Mouse (Mus musculus) left cerebral cortex, adult 9 months (tissue): ENCODE results near the gene Gabrb1.

Source experiments
- DNase-seq, 2 experiments: peaks; one replicate each; pipeline ENCODE4 v3.0.0; 2022; ENCODE audit warnings: low spot score in 2 of 2

Gabrb1 gene

DNA sequence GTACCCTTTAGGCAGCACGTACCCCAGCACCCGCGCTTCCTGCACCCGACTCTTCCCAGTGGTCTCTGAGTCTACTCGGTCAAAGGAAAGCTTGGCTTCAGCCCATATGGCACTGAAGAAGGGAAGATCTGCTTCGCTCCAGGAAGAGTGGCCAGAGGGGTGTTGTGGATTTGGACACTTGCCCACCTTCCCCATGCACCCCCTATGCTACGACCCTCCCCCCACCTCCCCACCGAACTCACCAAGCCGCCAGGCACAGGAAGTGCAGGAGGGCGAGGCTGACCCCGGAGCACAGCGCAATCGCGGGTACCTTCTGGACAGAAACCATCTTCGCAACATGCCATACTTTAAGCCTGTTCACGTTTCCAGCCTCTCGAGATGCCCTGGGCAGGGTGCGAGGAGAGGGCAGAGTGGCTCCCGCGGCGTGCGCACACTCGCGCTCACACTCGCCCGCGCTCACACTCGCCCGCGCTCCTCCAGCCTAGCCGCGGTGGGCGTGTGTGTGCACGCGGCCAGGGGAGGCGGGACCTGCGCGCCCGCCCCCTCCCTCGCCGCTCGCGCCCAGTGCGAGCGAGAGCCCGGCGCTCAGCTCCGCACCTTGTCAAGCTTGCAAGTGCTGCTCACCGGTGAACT is at the start of gene Gabrb1:
Gabrb1 (plus strand) TSS at position 632 of the 633 bp plus-strand sequence.
- peak in 1 of 2 experiments; percentile 52 for DNase-seq

DNA sequence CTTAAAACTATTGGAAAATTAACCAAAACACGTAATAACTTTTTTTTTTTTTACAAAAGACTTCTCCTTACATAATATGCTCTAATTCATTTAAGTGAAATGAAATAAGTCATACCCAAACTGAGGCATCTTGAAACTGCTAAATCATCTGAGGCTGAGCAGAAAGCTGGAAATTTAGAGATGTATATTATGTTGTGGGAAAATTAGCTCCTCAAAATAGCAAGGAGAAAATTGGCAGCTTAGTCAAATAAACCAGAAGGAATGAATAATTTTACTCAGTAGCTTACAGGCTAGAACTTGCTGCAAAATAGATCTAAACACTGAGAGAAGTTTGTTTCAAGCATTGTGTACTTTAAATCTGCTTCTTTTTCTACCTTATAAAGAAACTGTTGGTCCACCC is 49.2 kb upstream of the Gabrb1 start:
- DNase-seq: no peak

DNA sequence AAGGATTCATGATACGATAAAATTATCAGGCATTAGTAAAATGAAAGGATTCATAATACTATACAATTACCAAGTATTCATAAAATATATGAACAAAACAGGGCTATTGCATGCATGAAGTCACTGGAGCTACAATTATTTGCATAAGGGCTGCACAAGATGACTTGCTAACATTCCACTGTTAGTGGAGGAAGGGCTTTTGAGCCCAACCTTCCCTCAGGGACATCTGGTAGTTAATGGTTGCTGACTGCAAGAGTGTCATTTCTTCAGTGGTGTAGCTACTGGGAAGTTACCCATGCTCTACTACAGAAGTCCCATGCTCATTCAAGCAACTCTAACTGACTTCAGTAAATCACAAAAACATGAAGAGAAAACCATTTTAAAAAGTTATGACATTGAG is 43.6 kb upstream of the Gabrb1 start:
- no peak for DNase-seq

DNA sequence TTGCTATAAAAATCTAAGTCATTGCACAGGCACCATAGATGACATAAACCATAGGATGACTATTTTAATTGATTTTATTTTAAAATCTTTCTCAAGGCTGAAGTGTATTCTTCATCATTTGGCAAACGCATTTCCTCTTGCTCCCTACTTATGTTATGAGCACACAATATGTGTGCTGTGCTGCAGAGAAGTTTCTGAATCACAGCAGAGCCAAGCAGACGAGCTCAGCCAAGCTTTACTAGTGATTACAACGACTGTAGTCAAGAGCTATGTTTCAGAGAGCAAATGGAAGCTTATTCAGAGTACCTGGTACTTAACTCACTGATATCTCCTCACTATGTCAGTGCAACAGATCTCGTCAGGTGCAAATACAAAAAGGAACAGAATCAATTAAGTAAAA is 41.2 kb upstream of the Gabrb1 start:
- no peak for DNase-seq

DNA sequence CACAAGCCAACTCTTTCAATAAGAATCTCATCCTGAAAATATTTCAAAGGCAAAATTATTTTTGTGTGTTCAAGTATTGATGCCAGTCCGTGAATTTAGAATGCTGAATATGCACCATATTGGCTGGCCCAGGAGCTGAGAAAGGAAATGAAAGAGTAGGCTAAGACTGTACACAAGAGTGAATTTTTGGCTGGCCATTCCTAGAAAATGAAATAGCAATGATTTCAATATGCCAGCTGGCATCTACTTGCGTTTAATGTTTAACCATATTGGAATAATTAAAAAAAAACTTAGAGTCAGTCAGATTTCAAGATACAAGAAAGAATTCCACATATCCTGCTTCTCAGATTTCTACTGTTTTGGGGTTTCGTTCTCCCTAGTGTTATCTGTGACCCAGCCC is 30.1 kb upstream of the Gabrb1 start:
- no peak for DNase-seq

DNA sequence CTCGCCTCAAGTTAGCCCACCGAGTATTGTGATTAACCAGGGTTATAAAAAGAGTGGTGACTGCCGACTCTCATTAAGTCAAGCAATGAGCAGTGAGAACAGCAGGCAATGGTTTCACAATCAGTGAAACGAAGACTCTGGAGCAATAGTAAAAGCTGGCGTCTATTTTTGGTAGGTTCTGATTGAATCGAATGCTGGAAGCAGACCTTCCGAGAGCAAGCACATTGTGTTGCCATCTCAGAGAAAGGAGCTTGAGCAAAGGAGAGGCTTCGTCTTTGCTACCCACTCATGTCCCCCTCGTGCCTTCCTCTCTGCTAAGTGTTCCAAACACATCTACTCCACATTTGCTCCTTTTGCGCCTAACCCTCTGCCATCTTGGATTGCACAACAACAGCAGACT is 18.1 kb upstream of the Gabrb1 start:
- DNase-seq: no peak

DNA sequence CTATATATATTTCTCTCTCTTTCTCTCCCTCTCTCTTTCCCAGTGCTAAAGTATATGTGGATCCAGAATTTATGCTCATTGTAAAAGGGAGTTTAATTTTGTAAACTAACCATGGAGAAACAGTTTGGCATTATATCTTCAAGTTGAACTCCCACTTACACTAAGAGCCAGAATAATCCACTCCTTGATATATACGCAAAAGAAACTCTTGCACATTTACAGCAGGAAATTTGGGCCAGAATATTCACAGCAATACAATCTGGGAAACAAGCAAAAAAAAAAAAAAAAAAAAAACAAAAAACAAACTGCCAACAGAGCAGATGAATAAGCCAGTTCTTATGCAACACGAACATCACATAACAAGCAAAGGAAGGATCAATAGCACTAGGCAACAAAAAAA is 9.8 kb upstream of the Gabrb1 start:
- DNase-seq: no peak

DNA sequence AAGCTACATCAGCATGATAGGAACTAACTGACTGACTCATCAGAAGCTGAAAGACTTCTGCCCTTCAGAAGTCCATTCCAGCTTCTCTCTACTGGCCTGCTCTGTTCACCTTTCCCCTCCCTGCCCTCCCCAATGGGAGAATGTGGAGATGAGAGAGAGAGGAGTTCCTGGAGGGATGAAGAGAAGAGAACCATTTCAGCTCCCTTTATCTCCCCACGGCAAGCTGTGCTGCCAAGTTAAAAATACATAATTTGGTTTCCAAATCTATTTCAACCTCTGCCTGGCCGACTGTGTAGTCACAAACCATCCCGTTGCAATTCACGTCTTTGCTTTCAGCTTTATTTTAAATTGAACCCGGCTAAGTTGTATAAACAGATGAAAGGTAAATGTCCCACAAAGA is 3.9 kb upstream of the Gabrb1 start:
- DNase-seq: peak in 1 of 2 experiments; percentile 25

DNA sequence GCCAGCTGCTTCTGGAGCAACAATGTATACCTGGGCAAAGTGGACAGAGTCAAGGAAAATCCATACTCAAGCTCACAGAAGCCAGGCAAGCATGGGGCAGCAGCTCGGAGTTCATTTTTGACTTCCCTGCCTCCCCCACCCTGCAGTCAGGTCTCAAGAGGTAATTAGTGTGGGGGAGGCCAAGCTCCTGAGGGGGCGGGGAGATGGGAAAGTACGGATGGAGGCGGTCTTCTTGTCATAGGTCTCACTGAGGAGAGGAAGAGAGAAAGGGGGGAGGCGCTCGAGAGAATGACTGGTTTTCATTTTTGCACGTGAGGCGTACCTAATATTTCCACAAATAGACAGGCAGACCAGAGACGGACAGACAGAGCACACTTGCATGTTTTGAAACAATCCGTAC is 1.1 kb upstream of the Gabrb1 start:
- DNase-seq: peak; percentile 61 to 65

DNA sequence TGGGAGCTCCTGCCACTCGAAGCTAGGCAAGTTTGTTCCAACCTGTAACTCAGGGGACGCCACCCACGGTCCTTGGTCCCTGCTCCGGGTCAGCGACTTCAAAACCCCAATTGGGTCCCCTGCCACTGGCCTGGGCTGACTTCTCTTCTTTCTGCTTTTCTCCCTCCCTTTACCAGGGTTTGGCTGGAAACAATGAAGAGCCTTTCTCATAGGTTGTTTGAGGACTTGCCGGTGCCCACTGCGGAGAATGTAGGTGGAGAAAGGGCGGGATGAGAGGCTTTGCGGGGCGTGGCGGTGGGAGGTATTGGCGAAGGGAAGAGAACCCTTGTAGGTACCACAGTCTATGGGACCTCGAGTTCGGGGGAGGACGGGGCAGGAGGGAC is 193 bp downstream of the Gabrb1 start, which contains the start of gene Gabra4:
Gabra4 (minus strand) TSS at position 194 of the 383 bp plus-strand sequence.
- DNase-seq: no peak

DNA sequence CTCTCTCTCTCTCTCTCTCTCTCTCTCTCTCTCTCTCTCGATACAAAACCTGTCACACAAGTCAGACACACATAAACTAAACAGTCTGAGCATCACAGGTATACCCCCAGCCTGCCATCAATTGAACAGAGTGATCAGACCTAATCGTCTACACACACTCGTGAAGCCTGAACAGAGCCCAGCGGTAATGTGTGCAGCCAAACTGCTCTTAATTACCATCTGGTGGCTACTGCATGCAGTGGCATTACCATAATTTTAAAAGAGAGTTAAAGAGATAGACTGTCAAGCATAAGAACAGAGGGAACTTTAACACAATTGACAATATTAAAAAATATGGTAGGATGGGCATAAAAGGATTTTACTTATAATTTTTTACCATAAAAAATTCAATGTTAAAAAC is 7.7 kb downstream of the Gabrb1 start:
- peak in 1 of 2 experiments; percentile 9 for DNase-seq

DNA sequence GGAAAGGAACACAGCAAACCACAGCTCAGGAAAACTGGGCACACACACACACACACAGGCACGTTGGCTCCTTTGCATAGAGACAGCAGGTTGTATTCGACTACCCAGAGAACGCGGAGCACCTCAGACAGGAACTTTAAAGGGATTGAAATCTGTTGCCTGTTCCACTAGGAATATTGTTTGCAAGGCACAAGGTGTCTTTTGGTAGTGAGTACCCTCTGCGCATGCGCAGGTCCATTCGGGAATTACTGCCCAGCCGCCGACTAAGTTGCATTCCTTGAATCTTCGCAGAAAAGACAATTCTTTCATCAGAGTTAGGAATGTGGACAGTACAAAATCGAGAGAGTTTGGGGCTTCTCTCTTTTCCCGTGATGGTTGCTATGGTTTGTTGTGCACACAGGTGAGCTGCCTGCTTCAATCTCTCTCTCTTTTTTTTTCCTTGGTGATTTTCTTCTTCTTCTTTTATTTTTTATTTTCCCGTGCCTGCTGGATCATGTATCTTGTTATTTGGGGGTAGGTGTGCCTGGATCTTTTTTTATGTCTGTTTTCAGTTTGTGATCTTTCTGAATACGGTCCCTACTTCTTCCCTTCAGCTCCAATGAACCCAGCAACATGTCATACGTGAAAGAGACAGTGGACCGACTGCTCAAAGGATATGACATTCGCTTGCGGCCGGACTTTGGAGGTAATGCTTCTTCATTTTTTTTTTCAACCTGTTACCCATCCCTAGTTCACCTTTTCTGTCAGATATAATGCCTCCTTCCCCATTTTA is 42.0 kb downstream of the Gabrb1 start:
- DNase-seq: peak; percentile 22 to 72

DNA sequence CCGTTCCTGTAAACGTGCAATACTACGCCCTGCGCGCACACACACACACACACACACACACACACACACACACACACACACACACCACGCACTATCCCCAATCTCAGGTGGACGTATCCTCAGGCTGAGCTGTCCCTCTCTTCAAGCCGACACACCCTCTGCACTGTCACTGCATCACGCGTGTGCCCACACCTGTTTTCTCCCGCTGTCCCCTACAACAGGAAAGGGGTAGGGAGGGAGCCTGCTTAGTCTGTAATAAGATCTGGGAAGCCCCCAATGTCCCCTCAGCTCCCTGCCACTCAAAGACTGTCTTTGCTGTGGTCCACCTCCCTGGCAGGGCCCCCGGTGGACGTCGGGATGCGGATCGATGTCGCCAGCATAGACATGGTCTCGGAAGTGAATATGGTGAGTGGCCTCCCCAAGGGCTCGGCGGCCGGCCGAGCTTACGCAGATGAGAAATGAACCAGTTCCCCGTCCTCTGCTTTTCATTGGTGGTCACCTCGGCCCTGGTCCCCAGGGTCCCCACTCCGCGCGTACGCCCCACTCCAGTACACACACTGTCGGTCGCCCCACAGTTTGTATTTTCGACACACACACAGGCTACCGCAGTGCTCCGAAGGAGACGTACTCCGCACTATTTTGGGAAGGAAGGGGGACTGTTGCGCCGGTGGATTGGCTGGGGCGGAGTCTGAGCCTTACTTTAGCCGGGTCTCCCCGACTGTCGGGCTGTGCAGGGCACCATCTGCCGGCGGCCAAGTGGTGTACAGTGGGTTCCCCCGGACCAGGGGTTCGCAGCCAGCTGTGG is 42.8 kb downstream of the Gabrb1 start:
- peak; percentile 44 to 74 for DNase-seq

DNA sequence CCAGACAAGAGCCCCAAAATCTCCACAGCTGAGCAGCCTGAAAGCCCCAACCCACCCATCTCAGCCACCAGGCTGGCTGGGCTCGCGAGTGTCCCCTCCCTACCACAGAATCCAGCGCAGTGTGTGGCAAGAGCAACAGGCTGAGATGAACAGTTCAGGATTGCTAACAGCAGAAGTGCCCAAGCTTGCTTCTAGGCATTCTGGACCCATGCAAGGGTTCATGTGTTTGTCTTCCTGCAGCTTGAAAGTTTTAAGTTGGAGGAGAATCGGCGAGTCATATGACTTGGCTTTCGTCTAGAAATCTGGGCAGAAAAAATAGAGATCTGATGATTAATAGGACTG is 43.3 kb downstream of the Gabrb1 start:
- no peak for DNase-seq

DNA sequence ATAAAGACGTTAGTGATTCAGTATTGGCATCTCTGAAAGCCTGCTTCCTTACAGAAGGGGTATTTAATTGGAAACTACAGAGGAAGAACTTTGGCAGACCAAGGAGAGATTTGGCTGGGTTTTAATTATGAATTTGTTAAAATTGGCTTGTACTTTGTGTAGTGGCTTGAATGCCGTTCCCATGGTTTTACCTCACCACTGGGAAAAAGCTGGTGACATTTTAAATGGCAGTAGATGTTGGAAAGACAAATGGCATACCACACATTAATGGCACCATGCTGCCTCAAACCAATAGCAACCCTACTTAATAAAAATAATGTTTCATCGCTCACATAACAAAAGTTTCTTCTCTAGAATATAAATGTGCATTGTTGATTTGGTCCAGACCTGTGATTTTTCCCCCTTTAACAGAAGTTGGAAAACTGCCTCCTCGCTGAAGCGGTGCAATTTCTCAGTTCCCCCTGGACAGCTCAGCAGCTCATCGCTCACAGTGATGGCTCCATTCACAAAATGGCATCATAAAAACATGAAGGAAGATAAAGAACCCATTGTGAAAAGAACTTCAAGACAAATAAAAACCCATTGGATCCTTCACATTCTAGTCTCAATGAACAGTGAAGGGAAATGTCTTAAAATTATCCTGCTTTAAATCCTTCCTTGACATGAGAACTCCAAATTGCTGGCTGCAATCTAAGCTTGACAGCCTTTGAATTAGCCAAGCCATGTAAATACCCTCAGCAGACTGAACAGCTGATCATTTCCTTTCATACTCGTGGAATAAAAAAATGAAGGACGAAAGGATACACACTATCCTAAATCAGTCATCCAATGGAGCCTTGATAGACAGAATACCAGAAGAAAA is 75.2 kb downstream of the Gabrb1 start:
- DNase-seq: peak; percentile 31 to 35

DNA sequence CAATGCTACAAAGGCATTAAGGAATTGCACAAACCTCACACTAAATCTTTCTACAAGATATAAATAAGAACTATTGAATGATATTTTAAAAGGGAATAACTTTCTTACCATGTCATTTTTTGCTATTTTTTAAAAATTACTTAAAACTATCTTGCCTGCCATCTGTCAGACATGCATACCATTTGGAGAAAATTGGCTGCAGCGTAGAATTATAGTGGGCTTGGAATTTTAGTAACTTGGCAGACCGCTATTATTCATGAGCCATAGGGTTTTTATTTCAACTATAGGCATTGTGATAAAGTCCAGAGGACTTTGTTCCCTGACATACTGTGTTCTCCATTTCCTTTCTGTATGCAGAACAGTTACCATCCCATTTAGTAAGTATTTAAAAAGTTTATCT is 89.5 kb downstream of the Gabrb1 start:
- no peak for DNase-seq

DNA sequence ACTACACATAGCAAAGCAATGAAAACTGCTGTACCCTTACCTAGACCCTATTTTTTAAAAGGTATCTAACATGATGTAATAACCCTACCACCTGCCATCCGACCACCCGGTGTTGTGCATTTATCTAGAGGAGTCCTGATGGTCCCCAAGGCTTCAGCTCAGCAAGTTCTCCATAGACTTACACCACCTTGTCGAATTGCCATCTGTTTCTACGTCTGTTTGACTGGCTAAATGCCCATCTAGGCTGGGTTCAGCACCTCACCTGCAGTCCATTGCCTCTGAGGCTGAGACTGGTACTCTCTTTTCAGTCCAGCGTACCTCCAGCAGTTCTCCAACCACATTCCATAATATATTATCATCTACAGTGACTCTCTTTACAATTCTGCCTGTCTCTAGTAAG is 96.1 kb downstream of the Gabrb1 start:
- no peak for DNase-seq

DNA sequence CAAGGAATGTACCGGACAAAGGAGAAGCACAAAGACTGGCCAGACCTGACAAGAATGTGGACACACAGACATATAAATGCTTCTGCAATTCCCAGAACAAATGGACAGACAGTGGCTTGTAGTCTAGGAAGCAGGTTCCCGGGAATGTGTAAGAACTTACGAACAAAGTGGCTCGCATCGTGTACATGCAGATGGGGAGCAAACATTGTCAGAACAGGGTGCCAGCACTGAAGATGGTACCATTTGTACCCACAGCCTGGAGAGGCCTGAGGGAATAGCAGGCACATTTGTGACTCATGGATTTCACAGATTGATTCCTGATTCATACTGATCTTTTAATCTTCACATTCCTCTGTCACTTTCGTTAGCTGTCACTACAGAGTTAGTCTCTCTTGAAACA is 103.2 kb downstream of the Gabrb1 start:
- DNase-seq: no peak

DNA sequence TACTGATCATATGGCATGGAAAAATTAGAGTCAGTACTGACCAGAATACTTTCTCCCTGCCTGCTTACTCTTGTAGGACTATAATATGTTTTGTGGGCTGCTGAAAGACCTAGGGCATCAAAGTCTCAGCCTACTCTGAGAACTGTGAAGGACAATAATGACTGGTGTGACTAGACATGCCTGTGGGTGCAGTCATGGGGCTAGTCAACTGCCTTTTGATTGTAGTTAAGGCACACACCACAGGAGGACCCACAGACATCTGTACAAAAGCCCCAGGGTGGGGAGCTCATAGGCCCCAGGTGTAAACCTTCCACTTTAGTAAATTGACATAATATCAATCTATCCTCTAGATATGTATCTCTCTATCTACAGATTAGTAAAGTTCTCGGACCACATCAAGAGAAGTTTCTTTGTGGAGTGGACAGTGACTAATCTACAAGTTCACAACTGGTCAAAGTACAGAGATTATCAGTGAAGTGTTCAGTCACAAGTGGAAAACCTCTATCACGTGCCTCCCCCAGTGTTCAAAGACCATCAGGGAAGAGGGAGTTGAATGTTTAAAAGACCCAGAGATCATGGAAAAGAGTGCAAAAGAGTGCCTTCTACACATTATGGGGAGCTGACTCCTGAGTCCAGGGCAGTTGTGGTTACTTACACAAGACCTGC is 123.7 kb downstream of the Gabrb1 start:
- DNase-seq: no peak

DNA sequence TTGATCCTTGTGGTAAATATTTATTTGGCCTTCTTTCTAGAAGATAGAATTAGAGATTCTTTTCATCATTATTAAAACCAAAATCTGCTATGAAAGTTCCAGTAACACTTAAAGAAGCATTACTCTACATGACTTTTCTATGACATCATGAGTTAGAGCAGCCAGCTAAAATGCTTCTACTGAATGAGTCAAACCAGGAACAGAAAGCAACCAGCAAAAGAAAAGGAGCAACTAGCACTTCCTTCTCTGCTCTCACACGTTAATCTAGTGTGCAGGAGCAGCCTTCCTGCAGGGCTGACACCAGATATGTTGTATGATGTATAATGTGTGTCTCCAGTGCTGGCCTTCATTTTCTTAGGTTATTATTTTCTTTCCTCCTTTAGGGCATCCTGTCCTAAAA is 164.9 kb downstream of the Gabrb1 start:
- DNase-seq: no peak

DNA sequence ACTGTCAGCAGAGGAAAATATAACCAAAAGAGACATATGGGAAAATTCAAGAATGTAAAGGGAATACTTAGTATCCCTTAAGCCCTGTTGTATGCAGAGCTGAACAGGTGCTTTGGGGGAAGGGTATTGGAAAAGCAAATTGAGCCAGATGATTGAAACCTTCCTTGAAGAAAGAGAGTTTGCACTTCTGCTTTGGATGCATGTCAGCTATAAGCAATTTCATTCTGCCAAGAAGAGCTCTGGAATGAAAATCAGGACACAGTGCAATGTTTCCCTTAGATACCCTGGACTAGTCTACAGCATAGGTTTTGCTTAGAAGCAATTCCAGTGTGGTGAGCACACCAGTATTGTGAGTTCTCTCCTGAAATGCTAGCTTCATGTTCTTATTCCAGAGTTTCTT is 170.4 kb downstream of the Gabrb1 start:
- DNase-seq: peak; percentile 19 to 21
